Mouse (Mus musculus) testis, postnatal 14 days (tissue): ENCODE measurements at regions not wholly inside any gene's neighbourhood (a gene's known extent, or its start where the extent isn't known, plus 50 kb on each side); places are given as distances from the start of the nearest gene placed in this dataset.
"Not testable (repeated sequence)": the region's sequence is repeated elsewhere in the genome, so short reads cannot be mapped to it uniquely, and the experiment has no call there.

Experiments used
- DNase-seq: peaks from one replicate; pipeline ENCODE4 v3.0.0; 2021; ENCODE audit warnings: low spot score

DNA sequence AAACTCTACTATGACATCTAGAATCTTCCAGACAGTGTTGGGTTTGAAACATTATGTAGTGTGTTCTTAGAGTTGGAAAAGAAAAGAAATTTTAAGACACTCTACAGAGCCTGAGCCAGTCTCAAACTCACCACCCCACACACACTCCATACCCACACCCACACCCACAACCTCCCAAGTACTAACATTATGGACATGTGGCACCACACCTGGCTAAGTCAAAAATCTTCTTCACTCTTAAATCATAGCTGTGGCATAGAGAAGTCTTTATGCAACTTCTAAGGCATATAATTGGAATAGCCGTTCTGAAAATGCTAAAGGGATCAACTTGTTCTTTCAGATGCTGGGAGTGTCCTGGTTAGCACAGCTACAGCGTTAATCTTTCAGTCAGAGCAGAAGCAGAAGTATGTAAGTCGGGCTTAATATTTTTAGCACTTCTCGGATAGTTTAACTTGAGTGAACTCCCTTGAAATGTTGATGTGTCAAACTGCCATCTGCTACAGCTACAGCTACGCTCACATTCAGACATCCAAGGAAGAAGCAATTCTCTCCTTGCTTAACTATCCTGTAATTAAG, 68.6 kb upstream of the Creb1 start:
- DNase-seq, result no peak

DNA sequence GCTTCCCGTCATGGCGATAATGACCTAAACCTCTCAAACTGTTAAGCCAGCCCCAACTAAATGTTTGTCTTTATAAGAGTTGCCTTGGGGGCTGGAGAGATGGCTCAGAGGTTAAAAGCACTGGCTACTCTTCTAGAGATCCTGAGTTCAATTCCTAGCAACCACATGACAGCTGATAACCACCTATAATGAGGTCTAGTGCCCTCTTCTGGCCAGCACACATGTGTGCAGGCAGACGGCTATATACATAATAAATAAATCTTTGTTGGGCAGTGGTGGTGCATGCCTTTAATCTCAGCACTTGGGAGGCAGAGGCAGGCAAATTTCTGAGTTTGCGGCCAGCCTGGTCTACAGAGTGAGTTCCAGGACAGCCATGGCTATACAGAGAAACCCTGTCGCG, 70.8 kb upstream of the Creb1 start:
- DNase-seq, result not testable (repeated sequence)

DNA sequence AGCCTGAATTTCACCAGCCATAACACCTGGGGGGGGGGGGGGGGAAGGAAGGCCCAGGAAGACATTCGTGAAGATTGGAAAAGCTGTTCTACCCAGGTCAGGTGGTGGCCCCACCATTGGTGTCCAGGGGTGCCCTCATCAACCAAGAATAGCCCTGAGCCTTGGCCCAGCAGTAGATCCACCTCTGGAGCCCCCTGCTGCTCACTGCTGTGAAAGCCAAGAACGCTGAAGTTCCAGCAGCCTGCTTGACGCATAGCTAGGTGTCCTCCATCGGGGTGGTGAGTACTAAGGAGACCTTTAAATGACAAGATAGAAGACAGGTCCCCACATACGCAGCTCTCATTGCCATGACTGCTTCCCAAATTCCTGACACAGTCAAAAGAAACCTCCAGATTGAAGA, 74.6 kb upstream of the Creb1 start:
- DNase-seq, result no peak

DNA sequence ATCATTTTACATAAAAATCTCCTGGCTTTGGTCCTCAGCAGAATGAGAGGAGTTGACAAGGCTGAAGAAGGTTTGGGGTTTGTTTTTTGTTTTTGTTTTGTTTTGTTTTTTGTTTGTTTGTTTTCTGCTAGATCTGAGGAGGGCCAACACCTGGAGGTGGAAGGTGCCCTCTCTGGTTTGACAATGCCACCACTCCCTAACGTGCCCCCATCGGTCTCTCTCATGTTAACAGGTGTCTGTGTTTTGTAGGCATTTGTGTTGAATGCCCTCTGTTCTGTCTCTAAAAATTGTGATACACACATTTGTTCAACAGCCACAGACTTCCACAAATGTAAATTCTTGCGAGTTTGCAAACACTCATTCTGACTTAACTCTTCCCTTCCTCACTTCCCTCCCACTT, 83.3 kb upstream of the Creb1 start:
- DNase-seq, result no peak

DNA sequence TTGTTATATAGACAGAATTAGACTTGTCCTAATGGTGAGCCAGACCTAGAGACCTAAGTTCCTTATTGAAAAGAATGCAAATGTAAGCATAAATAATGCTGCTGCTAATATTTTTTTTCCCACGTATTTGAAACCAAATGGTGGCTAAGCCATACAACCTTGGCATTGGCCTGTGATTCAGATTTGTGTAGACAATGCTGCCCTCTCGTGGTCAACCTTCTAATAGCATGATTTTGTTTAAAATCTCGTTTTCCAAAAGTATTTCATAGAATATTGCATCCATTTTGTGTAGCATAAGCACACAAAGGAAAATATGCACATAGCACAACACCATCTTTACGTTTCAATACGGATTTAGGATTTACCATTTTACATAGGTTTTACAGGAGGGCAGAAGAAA, 84.4 kb upstream of the Creb1 start:
- DNase-seq, result no peak

DNA sequence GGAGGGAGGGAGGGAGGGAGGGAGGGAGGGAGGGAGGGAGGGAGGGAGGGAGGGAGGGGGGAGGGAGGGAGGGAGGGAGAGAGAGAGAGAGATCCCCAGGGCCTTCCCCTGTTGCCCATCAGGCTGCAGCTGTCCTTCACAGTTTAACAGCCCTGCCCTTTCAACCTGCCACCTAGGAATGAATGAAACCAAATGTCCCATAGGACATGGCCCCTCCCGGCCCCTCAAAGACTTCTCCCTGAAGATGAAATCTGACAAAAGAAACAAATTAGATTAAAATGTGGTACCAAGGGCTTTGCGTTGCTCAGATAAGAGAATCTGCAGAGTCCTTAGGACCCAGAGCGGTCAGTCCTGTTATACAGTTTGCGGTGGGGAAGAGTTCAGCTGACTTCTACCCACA, 86.0 kb upstream of the Creb1 start:
- DNase-seq, result no peak

DNA sequence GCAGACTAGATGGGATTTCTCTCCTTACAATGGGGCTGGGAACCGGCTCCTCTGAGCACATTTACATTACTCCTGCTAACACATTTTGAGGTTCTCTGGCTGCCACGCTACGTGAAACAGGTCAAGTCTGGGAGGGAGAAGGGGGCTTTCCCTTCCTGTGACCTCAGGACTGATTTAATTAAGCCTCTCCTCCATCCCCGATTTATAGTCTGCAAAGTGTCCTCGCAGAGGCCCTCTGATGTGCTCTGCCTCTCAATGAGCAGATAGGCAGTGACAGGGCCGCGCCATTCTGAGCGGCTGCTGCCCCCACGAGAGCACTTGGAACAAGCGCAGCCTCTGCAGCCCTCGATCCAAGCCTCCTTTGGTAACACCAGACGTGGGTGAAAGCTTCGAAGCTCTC, 86.5 kb upstream of the Creb1 start:
- DNase-seq, result peak; percentile 49

DNA sequence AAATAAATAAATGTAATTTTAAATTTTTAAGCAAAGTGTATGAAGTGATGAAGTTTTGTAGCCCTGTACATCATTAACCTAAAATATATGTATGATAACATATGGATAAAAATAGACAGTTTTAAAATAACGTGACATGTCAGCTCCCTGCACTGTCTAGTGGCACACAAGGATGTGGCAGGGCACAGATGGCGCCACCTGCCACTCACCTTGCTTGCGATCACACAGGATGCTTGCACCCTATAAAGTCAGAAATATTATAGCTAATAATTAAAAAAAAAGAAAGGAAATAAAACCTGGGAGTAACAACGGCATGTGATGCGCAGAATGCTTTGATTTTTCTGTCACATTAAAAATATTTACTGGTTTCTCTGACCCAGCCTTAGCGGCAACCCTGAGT, 89.0 kb upstream of the Creb1 start:
- no peak for DNase-seq

DNA sequence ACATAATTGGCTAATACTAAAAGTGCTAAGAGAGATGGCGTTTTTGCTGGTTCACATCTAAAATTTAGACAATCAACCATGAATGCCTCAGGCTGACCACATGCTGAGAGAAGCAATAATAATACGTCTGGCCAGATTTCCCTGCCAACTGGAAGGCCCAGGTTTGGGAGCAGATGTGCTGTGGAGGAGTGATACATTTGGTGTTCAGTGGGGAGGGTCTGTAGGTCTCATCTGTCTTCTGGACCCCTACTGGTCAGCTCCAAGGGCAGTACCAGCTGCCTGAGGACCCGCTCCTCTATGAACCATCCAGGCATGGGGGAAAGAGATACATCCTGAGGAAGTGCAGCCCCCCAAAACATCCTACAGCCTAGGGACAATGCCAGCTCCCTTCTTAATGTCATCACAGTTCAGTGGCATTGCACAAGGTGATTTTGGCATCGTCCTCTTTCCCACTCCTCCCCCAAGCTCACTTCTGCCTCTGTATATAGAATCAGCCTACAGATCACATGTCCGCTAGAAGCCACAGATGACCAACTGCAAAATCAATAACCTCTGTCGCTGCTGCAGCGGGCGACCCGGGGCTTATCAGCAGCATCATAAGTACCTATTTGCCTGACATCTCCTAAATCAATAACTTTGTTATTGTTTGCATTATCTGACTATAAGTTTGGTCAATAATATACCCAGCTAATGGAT, 90.1 kb upstream of the Creb1 start:
- no peak for DNase-seq

DNA sequence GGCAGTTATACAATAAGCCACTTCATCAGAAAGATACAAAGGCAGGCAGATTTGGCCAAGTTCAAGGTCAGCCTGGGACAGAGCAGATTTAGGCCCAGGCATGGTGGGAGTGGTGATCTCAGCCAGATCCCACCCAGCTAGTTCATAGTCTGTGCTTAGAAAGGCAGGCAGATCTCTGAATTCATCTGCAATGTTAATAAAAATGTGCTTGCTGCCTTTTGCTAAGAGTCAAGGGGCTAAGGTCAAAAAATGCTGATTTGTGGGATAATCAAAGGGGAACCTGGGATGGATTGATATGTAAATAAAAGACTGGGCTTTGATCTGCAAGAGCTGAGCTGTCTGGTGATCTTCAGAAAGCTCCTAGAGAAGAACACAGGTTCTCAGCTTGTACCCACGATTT, 109.2 kb upstream of the Creb1 start:
- no peak for DNase-seq

DNA sequence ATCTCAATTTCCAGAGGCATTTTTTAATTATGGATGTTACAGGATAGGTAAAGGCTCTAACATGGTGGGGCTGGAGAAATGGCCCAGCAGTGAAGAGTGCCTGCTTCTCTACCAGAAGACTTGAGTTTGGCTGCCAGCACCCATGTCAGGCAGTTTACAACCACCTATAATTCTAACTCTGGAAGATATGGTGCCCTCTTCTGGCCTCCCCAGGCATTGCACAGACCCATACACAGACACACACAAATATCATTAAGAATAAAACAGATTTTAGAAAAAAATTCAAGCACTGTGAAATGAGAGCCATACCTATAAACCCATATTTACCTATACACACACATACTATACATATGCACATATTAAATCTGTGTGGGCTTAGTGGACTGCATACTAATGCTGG, 113.9 kb upstream of the Creb1 start:
- no peak for DNase-seq

DNA sequence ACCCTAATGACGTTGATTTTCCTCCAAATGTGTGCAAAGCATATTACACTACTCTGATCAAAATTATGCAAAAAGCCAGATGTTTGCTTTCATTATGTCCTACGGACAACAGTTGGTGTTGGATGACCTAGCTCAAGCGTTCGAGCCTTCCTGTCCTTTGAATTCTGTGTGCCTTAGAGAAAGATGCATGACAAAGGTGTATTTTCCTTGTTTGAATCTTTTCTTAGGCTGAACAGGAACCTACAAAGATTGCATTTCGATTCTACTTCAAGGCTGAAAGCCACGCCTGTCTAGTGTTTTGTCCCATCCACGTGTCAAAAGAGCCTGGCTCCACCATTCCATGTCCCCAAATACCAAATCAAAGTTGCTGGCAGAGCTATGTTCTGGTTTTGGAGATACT, 116.5 kb upstream of the Creb1 start:
- no peak for DNase-seq

DNA sequence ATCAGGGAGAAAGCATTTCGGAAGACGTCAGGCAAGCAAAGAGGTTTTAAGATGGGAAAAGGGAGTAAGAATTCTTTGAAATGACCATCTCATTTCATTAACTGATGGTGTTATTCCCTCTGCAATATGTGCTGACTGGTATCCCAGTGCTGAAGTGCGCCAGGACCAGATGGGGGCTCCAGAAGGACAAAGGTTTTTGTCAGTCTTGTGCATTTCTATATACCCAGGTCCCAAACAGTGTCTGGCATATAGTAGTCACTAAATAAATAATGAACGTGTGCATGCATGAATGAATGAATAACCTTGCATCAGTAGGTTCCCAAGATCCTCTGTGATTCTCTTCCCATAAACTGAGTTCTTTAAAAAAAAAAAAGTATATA, 119.3 kb upstream of the Creb1 start:
- DNase-seq, result no peak

DNA sequence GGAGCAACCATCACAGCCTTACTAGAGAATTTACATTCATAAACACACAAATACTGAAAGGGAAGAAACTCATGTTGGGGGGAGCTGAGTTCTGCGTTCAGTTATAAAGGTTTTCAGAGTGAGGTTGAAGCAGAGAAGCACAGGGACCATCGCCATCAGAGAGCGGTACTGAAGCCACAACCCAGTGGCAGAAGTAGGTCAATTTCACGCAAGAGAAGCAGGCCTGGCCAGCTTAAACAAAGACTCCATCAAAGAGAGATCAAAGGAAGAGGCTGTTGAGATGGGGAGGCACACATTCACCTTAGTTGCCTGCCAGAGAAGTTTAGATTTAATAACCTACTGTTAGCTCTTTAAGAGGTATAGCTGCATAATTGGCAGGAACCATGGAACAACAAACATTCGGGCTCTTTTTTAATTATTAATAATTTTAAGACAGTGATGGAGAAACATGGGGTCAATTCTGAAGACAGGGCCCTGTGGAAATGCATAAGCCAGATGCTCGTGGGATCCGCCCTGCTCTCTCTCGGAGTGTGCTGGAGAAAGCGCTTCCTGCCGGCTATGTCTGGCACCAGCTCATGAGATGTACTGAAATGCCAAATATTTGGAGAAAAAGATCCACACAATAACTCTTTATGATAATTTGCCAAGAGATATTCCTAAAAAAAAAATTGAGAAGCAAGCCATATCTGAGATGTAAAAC, 119.8 kb upstream of the Creb1 start:
- no peak for DNase-seq

DNA sequence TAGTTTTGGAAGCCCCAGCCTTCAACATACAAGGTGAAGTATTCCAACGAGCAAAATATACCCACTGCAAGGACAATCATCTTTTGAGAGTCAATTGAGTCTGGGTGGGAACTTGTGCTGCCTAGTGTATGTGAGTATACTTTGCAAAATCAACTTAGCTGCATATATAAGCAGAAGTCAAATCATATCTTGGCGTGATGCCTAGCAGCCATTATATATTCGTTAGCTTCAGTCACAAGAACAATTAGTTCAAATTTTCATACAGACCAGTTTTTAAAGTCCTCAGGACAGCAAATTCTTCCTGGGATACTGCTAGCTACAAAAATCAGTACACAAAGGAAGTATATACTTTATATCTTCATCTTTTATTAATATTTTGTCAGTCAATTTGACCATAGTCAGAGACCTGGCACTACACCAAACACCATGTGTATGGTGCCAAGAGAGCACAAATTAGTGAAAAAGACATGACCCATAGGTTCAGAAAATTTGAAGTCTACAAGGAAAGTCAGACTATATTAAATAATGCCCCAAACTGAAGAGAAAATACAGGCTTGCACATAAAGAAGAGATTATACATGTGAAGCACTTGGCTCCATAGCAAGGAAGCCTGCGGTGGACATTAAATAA, 120.5 kb upstream of the Creb1 start:
- no peak for DNase-seq

DNA sequence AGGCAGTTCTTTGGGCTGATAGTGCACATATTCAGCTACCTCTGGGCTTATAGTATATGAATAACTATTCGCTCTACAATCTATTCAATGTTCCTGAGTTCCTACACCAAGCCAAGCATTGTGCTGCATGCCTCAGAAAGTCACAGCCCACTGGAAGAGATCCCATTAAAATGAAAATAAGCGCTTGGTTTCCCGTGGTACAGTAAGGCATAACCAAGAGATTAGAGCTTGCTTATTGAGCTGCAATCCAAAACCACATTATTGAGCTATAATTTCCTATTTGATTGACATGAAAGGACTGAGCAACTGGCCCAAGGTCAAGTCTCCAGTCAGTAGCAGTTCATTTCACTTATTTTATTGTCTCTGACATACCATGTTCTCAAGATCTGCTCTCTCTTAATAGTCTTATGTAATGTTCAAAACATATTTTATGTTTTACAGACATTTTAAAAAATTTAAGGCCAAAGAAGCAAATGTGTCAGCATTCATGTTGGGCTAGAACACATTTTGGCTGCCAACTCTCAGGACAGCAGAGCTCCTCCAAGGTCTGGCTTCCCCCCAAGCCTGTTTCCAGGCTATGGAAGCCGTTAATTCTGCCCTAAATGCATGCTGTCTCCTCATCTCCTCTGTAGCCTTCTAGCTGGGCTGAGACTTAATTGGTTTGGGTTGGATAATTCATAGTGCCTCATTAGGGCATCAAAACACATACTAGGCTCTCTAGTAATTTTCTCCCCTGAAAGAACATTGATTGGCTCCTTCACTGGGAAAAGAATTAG, 123.5 kb upstream of the Creb1 start:
- DNase-seq, result peak; percentile 7

DNA sequence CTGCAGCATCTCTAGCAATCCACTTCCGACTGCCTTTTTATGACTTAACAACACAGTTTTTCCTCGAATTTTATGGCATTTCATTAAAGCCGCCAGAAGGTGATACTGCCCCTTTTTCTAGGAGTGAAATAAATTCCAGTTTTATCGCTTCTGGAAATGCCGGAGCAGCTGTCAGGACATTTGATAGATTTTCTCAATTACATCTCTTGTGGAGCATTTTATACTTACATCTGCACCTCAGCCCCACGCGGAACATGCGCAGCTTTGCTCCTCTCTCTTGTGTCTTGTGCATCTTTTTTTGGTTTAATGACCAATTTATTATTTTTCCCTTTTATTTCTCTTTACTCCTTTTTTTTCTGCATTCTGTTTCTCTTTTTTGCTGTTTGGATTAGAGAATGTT, 140.9 kb upstream of the Creb1 start:
- no peak for DNase-seq

DNA sequence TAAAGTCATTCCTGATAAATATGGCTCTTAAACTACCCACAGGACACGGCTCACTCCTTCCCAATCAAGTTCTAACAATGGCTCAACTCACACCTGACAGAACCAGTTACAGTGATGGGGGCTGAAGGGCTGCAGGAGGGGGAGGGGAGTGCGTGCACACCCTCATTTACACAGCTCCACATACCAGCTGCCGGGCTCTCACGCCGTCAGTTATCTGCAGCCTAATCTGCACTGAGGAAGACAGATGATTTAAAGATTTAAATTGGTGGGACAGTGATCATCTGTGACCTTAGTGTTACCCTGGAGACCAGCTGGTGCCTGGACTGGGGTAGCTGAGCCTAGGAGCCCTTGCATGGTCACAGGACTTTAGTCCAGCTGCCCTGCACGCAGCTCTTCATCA, 151.2 kb upstream of the Creb1 start:
- no peak for DNase-seq

DNA sequence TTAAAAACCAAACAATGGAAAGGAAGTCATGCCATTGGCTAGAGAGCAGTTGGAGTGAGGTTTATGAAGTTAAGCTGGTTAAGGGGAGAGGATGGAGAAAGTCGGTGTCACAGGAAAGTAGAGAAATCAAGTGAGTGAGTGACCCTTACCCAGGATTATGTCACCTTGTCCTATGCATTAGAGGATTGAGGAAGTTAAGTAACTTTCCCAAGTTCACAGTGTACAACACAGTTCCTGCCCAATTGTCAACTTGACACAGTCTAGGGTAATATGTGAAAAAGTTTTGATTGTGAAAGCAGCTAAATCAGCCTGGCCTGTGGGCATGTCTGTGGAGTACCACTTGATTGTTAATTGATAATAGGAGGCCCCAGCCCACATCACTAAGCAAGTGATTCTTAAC, 156.0 kb upstream of the Creb1 start:
- DNase-seq, result not testable (repeated sequence)

DNA sequence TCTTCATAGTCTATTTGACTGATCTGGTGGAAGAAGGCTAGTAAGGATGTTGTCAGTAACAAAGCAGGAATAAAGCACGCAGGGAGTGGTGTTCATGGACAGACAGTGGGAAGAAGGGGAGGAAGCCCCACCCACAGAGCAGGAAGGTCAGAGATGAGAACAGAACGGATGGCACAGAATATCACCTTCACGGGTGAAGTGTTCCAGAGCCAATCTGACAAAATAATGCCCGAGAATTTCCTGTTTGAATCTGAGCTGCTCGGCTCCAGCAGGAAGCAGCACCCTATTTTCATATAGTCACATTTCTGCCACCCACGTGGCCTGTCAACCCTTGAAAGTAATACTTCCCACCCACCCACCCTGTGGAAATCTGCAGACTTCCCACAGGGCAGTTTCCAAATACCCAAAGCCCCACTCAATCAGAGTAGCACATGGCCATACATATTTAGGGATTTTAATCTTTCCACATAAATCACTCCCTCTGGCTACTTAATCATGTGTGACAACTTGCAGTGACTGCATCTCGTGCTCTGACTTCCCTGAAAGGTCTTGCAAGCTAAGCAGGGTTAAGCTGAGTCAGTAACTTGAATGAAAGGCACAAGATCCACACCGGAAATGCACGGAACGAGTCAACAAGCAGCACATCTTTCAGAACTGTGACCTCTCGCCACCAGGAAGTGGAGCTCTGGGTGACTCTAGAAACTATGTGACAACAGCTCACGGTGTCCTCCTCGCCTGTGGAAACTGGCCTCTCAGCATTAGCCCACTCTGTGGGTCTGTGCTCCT, 158.0 kb upstream of the Creb1 start:
- no peak for DNase-seq

DNA sequence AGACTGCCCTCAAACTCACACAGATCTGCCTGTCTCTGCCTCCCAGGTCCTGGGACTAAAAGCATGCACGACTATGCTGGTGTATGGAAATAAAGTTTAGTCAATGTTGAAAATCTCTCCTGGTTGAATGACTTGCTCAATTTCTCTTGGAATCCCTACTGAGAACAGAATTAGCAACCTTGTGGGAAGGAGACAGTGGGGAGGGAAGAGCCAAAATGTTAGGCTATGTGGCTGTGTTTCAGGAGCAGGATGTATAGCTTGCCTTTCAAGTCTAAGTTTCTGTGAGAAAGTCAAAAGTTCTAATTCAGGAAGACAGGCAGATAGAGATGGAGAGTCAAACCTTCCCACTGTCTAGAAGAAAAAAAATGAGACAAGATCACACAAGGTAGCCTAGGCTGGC, 168.3 kb upstream of the Creb1 start:
- DNase-seq, result no peak
